Mouse (Mus musculus): Measurements from ENCODE around the gene Klk12. TPM values are rescaled to one million over a fixed set of nuclear protein-coding genes. Genes with fewer than 3 reads are reported as not detected.

Klk12 gene
- polyA plus RNA-seq (2011; ENCODE audit: insufficient read length, low read depth, missing spikeins) = not detected in 2 replicates

DNA sequence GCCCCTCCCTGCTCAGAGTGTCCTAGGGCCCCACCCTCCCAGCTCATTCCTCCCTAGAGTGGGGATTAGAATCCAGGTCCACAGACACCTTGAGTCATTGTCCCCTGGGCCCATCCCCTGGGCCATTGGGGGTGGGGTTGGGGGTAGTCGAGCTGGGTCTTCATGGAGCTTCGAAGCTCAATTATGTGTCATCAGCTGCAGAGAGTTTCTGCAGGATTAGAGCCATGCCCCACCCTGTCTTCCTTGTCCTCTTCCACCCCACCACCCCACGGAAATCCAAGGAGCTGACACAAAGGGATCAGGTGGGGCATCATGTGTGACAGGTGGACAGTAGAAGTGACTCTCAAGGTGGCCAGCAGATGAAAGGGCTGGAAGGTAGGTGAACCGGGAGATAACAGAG lies at the start of gene Klk12:
Gene Klk12, plus strand, starts transcription at position 301 of the 400 bp plus-strand sequence.
- H3K4me3 ChIP-seq (ENCODE audit: insufficient read depth, low read length) = no peak within 1 kb of the TSS
- no peak within 1 kb of the TSS for H3K27ac ChIP-seq (ENCODE audit: insufficient read depth, low read length)
- H3K4me1 ChIP-seq (ENCODE audit: control insufficient read depth, insufficient read depth, low read length) = no peaks in the 10 kb centered on the region
- TF ChIP-seq POLR2A (IDR thresholded peaks at IDR 0.05; ENCODE audit: low read depth, low read length) (no peak), CTCF (IDR thresholded peaks at IDR 0.05; ENCODE audit: borderline replicate concordance, insufficient read depth, low read length) (no peak)

DNA sequence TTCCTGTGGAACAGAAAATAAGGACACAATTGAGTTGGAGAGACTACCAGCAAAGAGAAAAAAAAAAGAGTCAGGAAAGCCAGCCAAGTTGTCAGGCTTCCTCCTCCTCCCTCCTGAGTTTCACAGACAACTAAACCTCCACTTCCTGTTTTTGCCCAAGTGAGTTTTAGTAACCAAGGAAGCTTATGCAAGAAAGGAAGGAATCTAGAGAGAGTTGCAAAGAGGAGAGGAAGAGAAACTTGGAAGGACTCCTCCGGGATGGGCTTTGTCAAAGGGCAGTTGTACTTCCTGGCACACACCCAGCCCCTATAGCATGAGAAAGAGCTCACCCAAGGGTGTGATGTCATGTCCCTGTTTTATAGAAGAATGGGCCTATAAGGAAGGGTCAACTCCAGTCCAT lies 20.9 kb upstream of the Klk12 start:
- no peak overlapping the region for H3K27ac ChIP-seq (ENCODE audit: insufficient read depth, low read length)

DNA sequence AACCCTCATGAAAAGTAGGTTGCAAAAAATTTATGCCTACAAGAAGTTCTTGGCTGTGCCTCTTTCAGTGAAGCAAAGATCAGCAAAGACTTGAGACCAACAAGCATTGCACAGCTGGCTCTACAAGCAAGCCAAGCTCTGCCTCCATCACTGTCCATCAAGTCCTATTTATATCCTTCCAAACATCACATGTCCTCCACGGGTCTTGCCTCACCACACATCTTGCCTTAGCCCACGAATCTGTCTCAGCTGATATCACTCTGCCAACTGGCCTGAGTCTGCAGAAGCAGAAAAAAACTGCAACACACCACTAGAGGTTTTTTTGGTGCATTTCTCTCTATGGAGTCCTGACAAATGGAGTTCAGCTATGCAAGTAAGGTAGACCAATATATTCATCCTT lies 15.9 kb upstream of the Klk12 start:
- TF ChIP-seq CTCF (IDR thresholded peaks at IDR 0.05; ENCODE audit: borderline replicate concordance, insufficient read depth, low read length) = no peak
- no peak for TF ChIP-seq POLR2A (IDR thresholded peaks at IDR 0.05; ENCODE audit: low read depth, low read length)
- H3K27ac ChIP-seq (ENCODE audit: insufficient read depth, low read length) = no peak overlapping the region
- H3K4me1 ChIP-seq (ENCODE audit: control insufficient read depth, insufficient read depth, low read length) = no peaks in the 10 kb centered on the region
- H3K4me3 ChIP-seq (ENCODE audit: insufficient read depth, low read length) = no peak overlapping the region

More for the DNA sequence above, 20.9 kb upstream of the Klk12 start:
- TF ChIP-seq CTCF (IDR thresholded peaks at IDR 0.05; ENCODE audit: borderline replicate concordance, insufficient read depth, low read length) (no peak), POLR2A (IDR thresholded peaks at IDR 0.05; ENCODE audit: low read depth, low read length) (no peak)
- Histone ChIP-seq H3K4me1 (ENCODE audit: control insufficient read depth, insufficient read depth, low read length) (no peaks in the 10 kb centered on the region), H3K4me3 (ENCODE audit: insufficient read depth, low read length) (no peak overlapping the region)

DNA sequence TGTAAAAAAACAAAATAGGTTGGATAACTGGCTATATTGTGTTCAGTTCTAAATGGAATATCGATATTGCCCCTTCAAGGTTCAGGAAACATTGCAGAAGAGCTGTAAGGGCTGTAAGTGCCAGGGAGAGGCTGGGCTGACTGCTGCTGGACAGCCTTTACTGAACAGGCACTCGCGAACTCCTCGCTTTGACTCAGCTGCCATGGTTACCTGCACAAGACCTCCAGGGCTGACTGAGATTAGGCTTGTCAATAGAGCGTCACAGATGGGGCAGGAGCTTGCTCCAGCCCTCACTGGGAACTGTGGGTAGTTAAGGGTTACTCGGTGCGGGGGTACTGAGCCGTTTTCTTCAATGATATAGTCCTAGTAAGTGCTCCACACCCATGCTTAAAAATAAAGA lies 2.2 kb upstream of the Klk12 start:
- Histone ChIP-seq H3K4me3 (ENCODE audit: insufficient read depth, low read length) (no peak overlapping the region), H3K27ac (ENCODE audit: insufficient read depth, low read length) (no peak overlapping the region), H3K4me1 (ENCODE audit: control insufficient read depth, insufficient read depth, low read length) (no peaks in the 10 kb centered on the region)
- TF ChIP-seq CTCF (IDR thresholded peaks at IDR 0.05; ENCODE audit: borderline replicate concordance, insufficient read depth, low read length) (no peak), POLR2A (IDR thresholded peaks at IDR 0.05; ENCODE audit: low read depth, low read length) (no peak)

DNA sequence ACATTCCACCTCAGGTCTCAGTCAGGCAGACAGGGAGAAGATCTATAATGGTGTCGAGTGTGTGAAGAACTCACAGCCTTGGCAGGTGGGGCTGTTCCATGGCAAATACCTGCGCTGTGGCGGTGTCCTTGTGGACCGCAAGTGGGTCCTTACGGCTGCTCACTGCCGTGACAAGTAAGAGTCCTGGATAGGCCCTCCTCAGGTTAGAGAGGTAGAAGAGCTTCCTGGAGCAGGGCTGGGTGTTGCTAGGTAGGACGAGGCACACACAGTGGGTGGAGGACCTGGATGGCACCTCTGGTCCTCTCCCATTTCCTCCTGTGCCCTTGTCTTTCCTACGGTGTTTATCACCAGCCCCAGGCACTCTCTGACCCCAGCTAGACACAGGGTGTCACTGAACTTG lies 939 bp downstream of the Klk12 start:
- no peak overlapping the region for H3K4me3 ChIP-seq (ENCODE audit: insufficient read depth, low read length)
- no peak for TF ChIP-seq CTCF (IDR thresholded peaks at IDR 0.05; ENCODE audit: borderline replicate concordance, insufficient read depth, low read length)
- no peak for TF ChIP-seq POLR2A (IDR thresholded peaks at IDR 0.05; ENCODE audit: low read depth, low read length)
- H3K4me1 ChIP-seq (ENCODE audit: control insufficient read depth, insufficient read depth, low read length) = no peaks in the 10 kb centered on the region
- no peak overlapping the region for H3K27ac ChIP-seq (ENCODE audit: insufficient read depth, low read length)

DNA sequence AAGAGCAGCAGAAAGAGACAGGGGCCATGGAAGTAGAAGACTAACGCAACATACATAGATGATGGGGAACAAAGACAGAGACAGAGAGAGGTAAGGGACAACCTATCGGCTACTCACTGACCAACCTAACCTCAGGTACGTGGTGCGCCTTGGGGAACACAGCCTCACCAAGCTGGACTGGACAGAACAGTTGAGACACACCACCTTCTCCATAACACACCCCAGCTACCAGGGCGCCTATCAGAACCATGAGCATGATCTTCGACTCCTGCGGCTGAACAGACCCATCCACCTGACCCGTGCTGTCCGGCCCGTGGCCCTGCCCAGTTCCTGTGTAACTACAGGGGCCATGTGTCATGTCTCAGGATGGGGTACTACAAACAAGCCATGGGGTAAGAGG lies 2.0 kb downstream of the Klk12 start:
- TF ChIP-seq POLR2A (IDR thresholded peaks at IDR 0.05; ENCODE audit: low read depth, low read length) (no peak), CTCF (IDR thresholded peaks at IDR 0.05; ENCODE audit: borderline replicate concordance, insufficient read depth, low read length) (no peak)
- H3K4me1 ChIP-seq (ENCODE audit: control insufficient read depth, insufficient read depth, low read length) = no peaks in the 10 kb centered on the region
- no peak overlapping the region for H3K27ac ChIP-seq (ENCODE audit: insufficient read depth, low read length)
- H3K4me3 ChIP-seq (ENCODE audit: insufficient read depth, low read length) = no peak overlapping the region

DNA sequence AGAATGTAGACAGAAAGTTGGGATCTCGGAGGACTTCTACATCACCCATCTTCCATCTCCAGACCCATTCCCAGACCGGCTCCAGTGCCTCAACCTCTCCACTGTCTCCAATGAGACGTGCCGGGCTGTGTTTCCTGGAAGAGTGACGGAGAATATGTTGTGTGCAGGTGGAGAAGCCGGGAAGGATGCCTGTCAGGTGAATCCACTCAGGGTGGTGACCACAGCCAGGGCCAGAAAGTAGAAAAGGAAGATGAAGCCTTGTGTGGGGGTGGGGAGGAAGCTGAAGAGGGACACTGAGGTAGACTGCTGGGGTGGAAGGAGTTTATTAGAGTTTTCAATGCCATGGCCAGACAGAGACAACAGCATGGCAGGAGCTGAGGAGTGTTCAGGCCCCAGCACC lies 3.2 kb downstream of the Klk12 start:
- Histone ChIP-seq H3K27ac (ENCODE audit: insufficient read depth, low read length) (no peak overlapping the region), H3K4me3 (ENCODE audit: insufficient read depth, low read length) (no peak overlapping the region), H3K4me1 (ENCODE audit: control insufficient read depth, insufficient read depth, low read length) (no peaks in the 10 kb centered on the region)
- TF ChIP-seq CTCF (IDR thresholded peaks at IDR 0.05; ENCODE audit: borderline replicate concordance, insufficient read depth, low read length) (no peak), POLR2A (IDR thresholded peaks at IDR 0.05; ENCODE audit: low read depth, low read length) (no peak)

DNA sequence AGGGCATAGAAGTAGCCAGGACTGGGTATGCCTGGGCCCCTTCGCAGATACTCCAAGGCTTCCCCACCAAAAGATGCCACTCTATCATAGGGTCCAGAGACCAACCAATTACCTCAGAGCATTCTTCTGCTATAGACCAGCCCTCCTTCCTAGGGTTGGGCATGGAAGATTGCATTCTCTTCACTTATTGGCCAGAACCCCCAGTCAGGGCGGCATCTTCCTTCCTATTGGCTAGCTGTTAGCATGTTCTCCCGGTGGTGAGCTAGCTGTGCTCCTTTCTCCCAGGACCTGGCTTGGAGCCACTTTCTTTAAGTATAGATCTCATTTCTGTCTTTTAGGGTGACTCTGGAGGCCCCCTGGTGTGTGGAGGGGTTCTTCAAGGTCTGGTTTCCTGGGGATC lies 4.2 kb downstream of the Klk12 start:
- Histone ChIP-seq H3K4me1 (ENCODE audit: control insufficient read depth, insufficient read depth, low read length) (no peaks in the 10 kb centered on the region), H3K27ac (ENCODE audit: insufficient read depth, low read length) (no peak overlapping the region), H3K4me3 (ENCODE audit: insufficient read depth, low read length) (no peak overlapping the region)
- TF ChIP-seq CTCF (IDR thresholded peaks at IDR 0.05; ENCODE audit: borderline replicate concordance, insufficient read depth, low read length) (no peak), POLR2A (IDR thresholded peaks at IDR 0.05; ENCODE audit: low read depth, low read length) (no peak)

DNA sequence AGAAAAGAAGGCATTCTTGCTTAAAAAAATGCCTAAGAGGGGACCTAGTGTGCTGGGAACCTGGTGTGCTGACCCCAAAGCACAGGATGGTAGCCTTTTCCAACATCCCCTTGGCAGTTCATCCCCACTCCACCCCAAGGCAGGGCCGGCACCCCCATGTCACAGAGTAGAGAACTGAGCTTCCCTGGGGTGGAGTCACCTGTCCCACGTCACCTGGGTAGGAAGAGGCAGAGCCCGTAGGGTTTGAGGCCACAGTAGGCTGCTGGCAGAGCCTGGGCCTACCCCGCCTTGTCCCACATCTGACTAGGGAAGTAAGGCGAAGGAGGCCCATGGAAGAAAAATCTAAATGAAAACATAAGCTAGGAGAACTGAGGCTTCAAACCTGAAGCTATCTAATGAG lies 5.7 kb downstream of the Klk12 start, which contains the start of gene Klk11:
Gene Klk11, plus strand, starts transcription at position 241 of the 400 bp plus-strand sequence.
- H3K4me3 ChIP-seq (ENCODE audit: insufficient read depth, low read length) = no peak within 1 kb of the TSS
- TF ChIP-seq CTCF (IDR thresholded peaks at IDR 0.05; ENCODE audit: borderline replicate concordance, insufficient read depth, low read length) (no peak), POLR2A (IDR thresholded peaks at IDR 0.05; ENCODE audit: low read depth, low read length) (no peak)
- no peaks in the 10 kb centered on the region for H3K4me1 ChIP-seq (ENCODE audit: control insufficient read depth, insufficient read depth, low read length)
- no peak within 1 kb of the TSS for H3K27ac ChIP-seq (ENCODE audit: insufficient read depth, low read length)

DNA sequence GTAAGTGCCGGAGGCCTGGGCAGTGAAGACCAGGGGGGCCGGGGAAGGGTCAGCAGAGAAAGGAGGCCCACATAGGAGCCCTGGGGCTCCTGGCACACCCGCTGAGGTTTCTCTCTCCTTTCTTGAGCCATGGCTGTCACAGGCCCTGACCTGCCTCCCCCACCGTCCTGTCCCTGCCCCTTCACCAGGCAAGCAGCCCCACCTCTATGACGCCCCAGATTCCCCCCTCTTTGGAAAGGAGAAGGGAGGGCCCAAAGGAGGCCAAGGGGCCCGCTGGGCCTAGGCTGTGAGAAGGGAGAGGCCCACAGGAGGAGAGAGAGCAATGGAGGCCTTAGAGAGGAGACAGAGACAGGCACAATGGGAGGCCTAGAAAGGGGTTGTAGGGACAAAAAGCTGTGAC lies 6.1 kb downstream of the Klk12 start:
- Histone ChIP-seq H3K4me1 (ENCODE audit: control insufficient read depth, insufficient read depth, low read length) (0 out of 2 replicates have a peak, but pooled peaks cover under 1% of the 10 kb centered on the region), H3K27ac (ENCODE audit: insufficient read depth, low read length) (no peak overlapping the region), H3K4me3 (ENCODE audit: insufficient read depth, low read length) (no peak overlapping the region)
- TF ChIP-seq CTCF (IDR thresholded peaks at IDR 0.05; ENCODE audit: borderline replicate concordance, insufficient read depth, low read length) (no peak), POLR2A (IDR thresholded peaks at IDR 0.05; ENCODE audit: low read depth, low read length) (no peak)

All from embryonic fibroblast, embryonic 13.5 days (primary cell).